Mouse (Mus musculus) mature B cell (primary cell): ENCODE measurements around the gene Ptprn2.
"Not testable (repeated sequence)": the region's sequence is repeated elsewhere in the genome, so short reads cannot be mapped to it uniquely, and the experiment has no call there.

Source experiments
- in situ Hi-C: fragments of 300-500 bp; cut with MboI; formaldehyde crosslinking; loops from 2 replicates; pipeline ENCODE4 v1.14.3; 2019

Gene Ptprn2

GRCm38 (mm10) chr12:116485591-116486403 is at the start of gene Ptprn2:
Gene Ptprn2 (plus strand): TSS chr12:116485720.
- in situ Hi-C loops: no loop called here

- in situ Hi-C loops: no loop called here
Measured at GRCm38 (mm10) chr12:116436125-116436524, 49.4 kb upstream of the Ptprn2 start.

GRCm38 (mm10) chr12:116438591-116438990 is 46.9 kb upstream of the Ptprn2 start:
- in situ Hi-C loops: no loop called here

- in situ Hi-C loops: no loop called here
Measured at GRCm38 (mm10) chr12:116442184-116442583, 43.3 kb upstream of the Ptprn2 start.

GRCm38 (mm10) chr12:116449536-116449935 is 36.0 kb upstream of the Ptprn2 start:
- in situ Hi-C loops: no loop called here

- in situ Hi-C loops: no loop called here
Measured at GRCm38 (mm10) chr12:116460379-116461065, 25.0 kb upstream of the Ptprn2 start.

GRCm38 (mm10) chr12:116467030-116467429 is 18.5 kb upstream of the Ptprn2 start:
- in situ Hi-C loops: no loop called here

- in situ Hi-C loops: no loop called here
Measured at GRCm38 (mm10) chr12:116468348-116468747, 17.2 kb upstream of the Ptprn2 start.

GRCm38 (mm10) chr12:116469096-116469495 is 16.4 kb upstream of the Ptprn2 start:
- in situ Hi-C loops: no loop called here

GRCm38 (mm10) chr12:116473264-116473663 is 12.3 kb upstream of the Ptprn2 start:
- in situ Hi-C loops: no loop called here

- in situ Hi-C loops: no loop called here
Measured at GRCm38 (mm10) chr12:116473761-116474160, 11.8 kb upstream of the Ptprn2 start.

- in situ Hi-C loops: no loop called here
Measured at GRCm38 (mm10) chr12:116474676-116475075, 10.8 kb upstream of the Ptprn2 start.

GRCm38 (mm10) chr12:116478771-116479170 is 6.7 kb upstream of the Ptprn2 start:
- in situ Hi-C loops: no loop called here

- in situ Hi-C loops: no loop called here
Measured at GRCm38 (mm10) chr12:116481921-116482320, 3.6 kb upstream of the Ptprn2 start.

GRCm38 (mm10) chr12:116483581-116483980 is 1.9 kb upstream of the Ptprn2 start:
- in situ Hi-C loops: no loop called here

- in situ Hi-C loops: no loop called here
Measured at GRCm38 (mm10) chr12:116484991-116485390, 529 bp upstream of the Ptprn2 start.

- in situ Hi-C loops: no loop called here
Measured at GRCm38 (mm10) chr12:116486404-116486730, 847 bp downstream of the Ptprn2 start.

- in situ Hi-C loops: no loop called here
Measured at GRCm38 (mm10) chr12:116488836-116489235, 3.3 kb downstream of the Ptprn2 start.

- in situ Hi-C loops: no loop called here
Measured at GRCm38 (mm10) chr12:116490575-116491356, 5.2 kb downstream of the Ptprn2 start.

GRCm38 (mm10) chr12:116498666-116499065 is 13.1 kb downstream of the Ptprn2 start:
- in situ Hi-C loops: no loop called here

- in situ Hi-C loops: no loop called here
Measured at GRCm38 (mm10) chr12:116500652-116501051, 15.1 kb downstream of the Ptprn2 start.

- in situ Hi-C loops: no loop called here
Measured at GRCm38 (mm10) chr12:116512482-116512881, 27.0 kb downstream of the Ptprn2 start.

GRCm38 (mm10) chr12:116513788-116514187 is 28.3 kb downstream of the Ptprn2 start:
- in situ Hi-C loops: not testable (repeated sequence)
